Mouse (Mus musculus) effector memory CD4-positive, alpha-beta T cell, adult 5 months (primary cell): ENCODE measurements around the gene Pparg. TPM values are rescaled to one million over a fixed set of nuclear protein-coding genes. Genes with fewer than 3 reads are reported as not detected.

Experiments used
- polyA plus RNA-seq: library from polyadenylated mRNA; unstranded; fragments of 100-300 nt; shearing (Covaris generic); gene quantifications from one replicate; pipeline ENCODE4 v1.2.1, GENCODE M21; 2017

Gene Pparg
- not detected for polyA plus RNA-seq

GRCm38 (mm10) chr6:115360776-115361605 lies at the start of gene Pparg:
TSS of gene Pparg (plus strand) at chr6:115360951.

Other genes starting within 250 kb of the Pparg start
- not detected for gene Syn2, start 226.0 kb upstream of the Pparg start, polyA plus RNA-seq
- gene Gm17482, start 133.6 kb upstream of the Pparg start, polyA plus RNA-seq = not detected
- gene Timp4, start 108.7 kb upstream of the Pparg start, polyA plus RNA-seq = 0.06 TPM
- gene Tsen2, start 183.7 kb downstream of the Pparg start, polyA plus RNA-seq = 8.7 TPM
- gene Mkrn2os, start 231.6 kb downstream of the Pparg start, polyA plus RNA-seq = not detected
- 36.5 TPM for gene Mkrn2, start 241.0 kb downstream of the Pparg start, polyA plus RNA-seq